Mouse (Mus musculus) heart, adult 2 months (tissue): Measurements from ENCODE around the gene Tbxas1.

Source experiments
- CTCF ChIP-seq: fragments of 200-600 bp; IDR thresholded peaks from 2 replicates; pipeline ENCODE4 v1.8.1; 2022; ENCODE audit warnings: antibody characterized with exemption, mild to moderate bottlenecking, moderate library complexity
- POLR2A ChIP-seq: fragments of 200-500 bp; IDR thresholded peaks from 2 replicates; pipeline ENCODE4 v1.6.1; 2011; ENCODE audit warnings: mild to moderate bottlenecking, low read depth, low read length, control low read depth; ENCODE audit not compliant: insufficient read depth

- TF ChIP-seq CTCF (no peak), POLR2A (no peak)
These were observed 7.9 kb upstream of the Tbxas1 start for GRCm38 (mm10) chr6:38867291-38867690.
